Mouse (Mus musculus) liver, embryonic 14.5 days (tissue): ENCODE data around the gene Ptk7.

Experiments
- CTCF ChIP-seq: IDR thresholded peaks from 2 replicates; pipeline ENCODE4 v1.5.1; 2016; ENCODE audit warnings: antibody characterized with exemption, low read depth, control low read depth
- EP300 ChIP-seq: IDR thresholded peaks from 2 replicates; pipeline ENCODE4 v1.6.1; 2016; ENCODE audit warnings: antibody characterized with exemption, low read depth

DNA sequence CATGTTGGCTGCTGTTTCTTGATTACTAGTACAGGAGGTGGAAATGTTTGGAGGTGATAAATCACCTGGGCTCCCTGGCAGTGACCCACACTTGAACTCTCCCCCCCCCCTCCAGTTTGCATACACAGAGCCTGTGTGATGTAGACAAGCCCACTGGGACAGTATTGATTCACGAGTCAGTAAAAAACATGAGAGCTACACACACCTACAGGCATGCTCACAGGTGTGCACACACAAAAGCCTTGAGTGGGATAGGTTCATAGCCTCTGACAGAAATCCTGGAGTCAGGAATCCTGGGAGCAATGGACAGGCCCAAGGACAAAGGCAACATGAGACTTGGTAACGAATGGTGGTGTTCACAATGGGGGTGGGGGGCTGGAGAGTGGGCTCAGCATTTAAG is 17.1 kb downstream of the Ptk7 start:
- TF ChIP-seq CTCF (no peak), EP300 (no peak)
